Mouse (Mus musculus) liver, embryonic 14.5 days (tissue): ENCODE results near the gene Fbxw21.

ENCODE experiments used
- CTCF ChIP-seq: IDR thresholded peaks from 2 replicates; pipeline ENCODE4 v1.5.1; 2016; ENCODE audit warnings: antibody characterized with exemption, low read depth, control low read depth
- EP300 ChIP-seq: IDR thresholded peaks from 2 replicates; pipeline ENCODE4 v1.6.1; 2016; ENCODE audit warnings: antibody characterized with exemption, low read depth

- TF ChIP-seq CTCF: no peak
- no peak for TF ChIP-seq EP300
Measured at GRCm38 (mm10) chr9:109091802-109092201, 70.0 kb downstream of the Fbxw21 start.
